Comparison of ENCODE assay signal across 11 mouse cellular contexts in the genomic region with DNA sequence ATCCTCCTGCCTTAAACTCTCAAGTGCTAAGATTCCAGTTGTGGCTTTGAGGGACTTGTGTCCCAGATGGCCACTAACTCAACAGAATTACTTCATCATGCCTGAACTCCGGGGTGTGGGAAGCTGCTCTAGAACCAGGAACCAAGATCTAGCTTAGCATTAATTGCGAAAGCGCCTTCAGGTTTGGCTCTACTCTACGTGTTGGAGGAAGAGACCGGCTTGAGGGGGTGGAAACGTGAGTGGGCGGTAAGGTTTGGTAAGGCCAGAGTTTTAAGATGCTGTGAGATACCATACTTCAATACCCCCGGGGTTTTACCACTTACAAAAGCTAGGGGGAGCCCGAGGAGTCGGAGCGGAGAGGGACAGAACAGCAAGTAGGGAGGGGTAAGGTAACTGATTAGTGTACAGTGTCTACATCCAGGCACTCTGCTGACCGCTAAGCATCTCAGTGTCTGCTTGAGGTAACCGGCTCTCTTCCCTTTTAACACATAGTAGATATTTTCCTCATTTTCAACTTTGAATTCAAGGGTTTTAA. TPM values are rescaled to one million over a fixed set of nuclear protein-coding genes. Genes with fewer than 3 reads are reported as not detected.
DNase-seq lines count a peak whose midpoint lies in the region; ATAC-seq and TF ChIP-seq lines count a peak whose summit lies in the region.
"Had no signal": no experiment of that assay in that cellular context is flagged by ENCODE, and none has a peak within 500 bp of the region (broad histone marks: within the 10 kb centered on the region; RNA-seq: fewer than 3 reads in every experiment).

No protein-coding gene starts in this region.

- DNase-seq in kidney, adult 2 months, result no peak
- no peak for DNase-seq in kidney, adult 9 months
- DNase-seq in A20 (ENCODE audit: low read depth, low spot score) (peak; percentile 51), MEL (ENCODE audit: low read depth, low spot score) (peak; percentile 61)
- DNase-seq in lung, postnatal 25 days (ENCODE audit: low spot score), result peak; percentile 14
- DNase-seq in urinary bladder, adult 2 months (ENCODE audit: low spot score), result no peak
- DNase-seq in cerebellum, postnatal 25 days, result no peak
- DNase-seq: gastrocnemius, postnatal 25 days; kidney, postnatal 10 days had no signal

- H3K4me1 ChIP-seq in kidney, adult 2 months (ENCODE audit: control insufficient read depth, insufficient read depth, low read length), result no peaks in the 10 kb centered on the region
- 0 out of 4 replicates have a peak, but pooled peaks cover 0 to 3% of the 10 kb centered on the region in 2 experiments for H3K4me1 ChIP-seq in MEL (ENCODE audit: control insufficient read depth in 1 of 2, insufficient read depth in 2 of 2, low read length in 2 of 2)
- no peaks in the 10 kb centered on the region for H3K4me1 ChIP-seq in forebrain, embryonic 13.5 days

- WGBS in kidney, adult 2 months, result 74% methylated on average over 13 of the region's 13 CpGs
- WGBS in forebrain, embryonic 13.5 days, result 77% methylated on average over 13 of the region's 13 CpGs

- TF ChIP-seq RAD21 in MEL (IDR thresholded peaks at IDR 0.05; ENCODE audit: low read depth, low read length), result peak; percentile 57

- no peaks in the 10 kb centered on the region for H3K9me3 ChIP-seq in MEL (replicated peaks; ENCODE audit: insufficient read depth, low read length)
- no peaks in the 10 kb centered on the region for H3K9me3 ChIP-seq in forebrain, embryonic 13.5 days (replicated peaks)

- no peak overlapping the region for H3K4me2 ChIP-seq in forebrain, embryonic 13.5 days

- no peaks in the 10 kb centered on the region for H3K36me3 ChIP-seq in kidney, adult 2 months (ENCODE audit: control insufficient read depth, insufficient read depth, low read length)
- H3K36me3 ChIP-seq in MEL (ENCODE audit: control insufficient read depth in 1 of 2, insufficient read depth in 2 of 2, low read length in 2 of 2), result no peaks in the 10 kb centered on the region
- no peaks in the 10 kb centered on the region for H3K36me3 ChIP-seq in forebrain, embryonic 13.5 days (ENCODE audit: poor library complexity, severe bottlenecking)

- H3K9ac ChIP-seq in MEL (ENCODE audit: control insufficient read depth, low read depth, low read length, poor library complexity, severe bottlenecking), result no peak overlapping the region
- H3K9ac ChIP-seq in forebrain, embryonic 13.5 days, result no peak overlapping the region

- no peaks in the 10 kb centered on the region for H3K79me2 ChIP-seq in MEL (ENCODE audit: control insufficient read depth, insufficient read depth, low read length, poor library complexity)

- no peak for TF ChIP-seq EP300 in MEL (IDR thresholded peaks at IDR 0.05; ENCODE audit: low read depth in 1 of 2, low read length in 2 of 2)

- no peaks in the 10 kb centered on the region for H3K27me3 ChIP-seq in kidney, adult 2 months (replicated peaks; ENCODE audit: control insufficient read depth, insufficient read depth, low read length)
- peaks cover 10 to 20% of the 10 kb centered on the region in 2 experiments for H3K27me3 ChIP-seq in MEL (ENCODE audit: control insufficient read depth in 1 of 2, insufficient read depth in 2 of 2, low read length in 2 of 2)
- no peaks in the 10 kb centered on the region for H3K27me3 ChIP-seq in forebrain, embryonic 13.5 days

- H3K27ac ChIP-seq in kidney, adult 2 months (ENCODE audit: insufficient read depth, low read depth, low read length), result no peak overlapping the region
- no peak overlapping the region for H3K27ac ChIP-seq in MEL (ENCODE audit: control insufficient read depth, low read depth, low read length)
- no peak overlapping the region for H3K27ac ChIP-seq in forebrain, embryonic 13.5 days

- no peak for TF ChIP-seq POLR2A in kidney, adult 2 months (IDR thresholded peaks at IDR 0.05; ENCODE audit: low read depth, low read length)
- TF ChIP-seq POLR2A in MEL (IDR thresholded peaks at IDR 0.05; ENCODE audit: control insufficient read depth in 1 of 2, insufficient read depth in 1 of 2, low read depth in 1 of 2, low read length in 2 of 2, poor library complexity in 1 of 2), result no peak

- no peak for ATAC-seq in forebrain, embryonic 13.5 days

- TF ChIP-seq CTCF in kidney, adult 2 months (conservative IDR thresholded peaks at IDR 0.05; ENCODE audit: insufficient read depth, insufficient read length, low read depth, low read length), result peak; percentile 52
- TF ChIP-seq CTCF in MEL (IDR thresholded peaks at IDR 0.05 in 2 of 3, conservative IDR thresholded peaks at IDR 0.05 in 1 of 3; ENCODE audit: control insufficient read depth in 1 of 3, insufficient read depth in 1 of 3, low read depth in 2 of 3, low read length in 3 of 3, poor library complexity in 1 of 3, severe bottlenecking in 1 of 3), result peak; percentile 59 to 71 (median 70)

- H3K4me3 ChIP-seq in kidney, adult 2 months (ENCODE audit: insufficient read depth, low read depth, low read length), result no peak overlapping the region
- no peak overlapping the region for H3K4me3 ChIP-seq in MEL (ENCODE audit: control insufficient read depth in 1 of 2, insufficient read depth in 1 of 2, low read depth in 2 of 2, low read length in 2 of 2)
- no peak overlapping the region for H3K4me3 ChIP-seq in forebrain, embryonic 13.5 days

TF ChIP-seq in MEL, 35 proteins besides CTCF, POLR2A, EP300 and RAD21:
- TF ChIP-seq TCF12 (IDR thresholded peaks at IDR 0.05; ENCODE audit: low read depth, low read length), result no peak
- TF ChIP-seq SMC3 (IDR thresholded peaks at IDR 0.05; ENCODE audit: low read depth, low read length), result peak; percentile 64
- TF ChIP-seq ZC3H11A (IDR thresholded peaks at IDR 0.05; ENCODE audit: low read depth, low read length), result peak; percentile 44

RNA-seq across cellular contexts. Expression of a gene that starts 29.7 kb away (rescaled TPM):
- polyA plus RNA-seq in kidney, adult 2 months (2012; rRNA removed), result 0.05 and 0.13 TPM in 2 replicates
- total RNA-seq in MEL (2012; rRNA removed), result not detected in 2 replicates
- not detected for polyA plus RNA-seq in MEL (2012; ENCODE audit: insufficient read depth in 1 of 2, insufficient read length in 2 of 2, low read depth in 1 of 2, low replicate concordance in 2 of 2, missing spikeins in 1 of 2)
- polyA plus RNA-seq in urinary bladder, adult 2 months (2012; rRNA removed), result 1.9 and 2.2 TPM in 2 replicates
- 0.11 and 0.39 TPM in 2 replicates for polyA plus RNA-seq in forebrain, embryonic 13.5 days (2015; fragmentation: Nextera tagmentation; extraction: Ambion mirVana)
- total RNA-seq: common myeloid progenitor, adult 5-6 weeks had no signal

RNA-seq across cellular contexts. Expression of a gene that starts 49.4 kb away (rescaled TPM):
- 10.8 and 11.1 TPM in 2 replicates for polyA plus RNA-seq in kidney, adult 2 months (2012; rRNA removed)
- total RNA-seq in MEL (2012; rRNA removed), result 7.4 and 9.1 TPM in 2 replicates
- polyA plus RNA-seq in MEL (2012; ENCODE audit: insufficient read depth in 1 of 2, insufficient read length in 2 of 2, low read depth in 1 of 2, low replicate concordance in 2 of 2, missing spikeins in 1 of 2), result 1 to 10 TPM in 1 of 2 experiments, not detected in 1; 8.5 TPM
- 5.8 and 6.8 TPM in 2 replicates for polyA plus RNA-seq in urinary bladder, adult 2 months (2012; rRNA removed)
- polyA plus RNA-seq in forebrain, embryonic 13.5 days (2015; fragmentation: Nextera tagmentation; extraction: Ambion mirVana), result 13.2 and 15.9 TPM in 2 replicates

Comparison
In these comparisons a context has a peak if more than half of its experiments do, and no peak if none do; other contexts are left out.
1. DNase-seq: peak in A20 (single experiment), MEL (single experiment) and lung, postnatal 25 days (single experiment); none in kidney, adult 2 months (single experiment), kidney, adult 9 months (single experiment), urinary bladder, adult 2 months (single experiment) and cerebellum, postnatal 25 days (0 of 2).